Mouse (Mus musculus): ENCODE measurements around the gene AU022252.

AU022252 gene

DNA sequence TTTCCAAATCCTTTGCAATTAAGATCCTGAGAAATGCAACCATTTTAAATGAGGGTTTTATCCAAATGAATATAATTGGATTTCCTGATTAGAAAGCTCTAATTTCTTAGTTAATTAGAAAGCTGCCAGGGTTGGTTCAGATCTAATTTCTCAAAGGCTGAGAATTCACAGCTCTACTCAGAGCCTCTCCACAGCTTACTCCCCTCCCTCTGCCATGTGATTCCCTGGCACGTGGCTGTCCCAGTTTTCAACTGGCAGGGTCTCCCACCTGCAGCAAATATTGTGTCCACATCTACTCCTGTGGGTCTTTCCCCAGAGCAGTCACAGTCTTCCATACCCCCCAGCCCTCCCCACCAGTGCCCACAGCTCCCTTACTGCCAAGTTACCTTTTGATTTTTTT lies 49.0 kb downstream of the AU022252 start:
- DNase-seq = no peak

DNA sequence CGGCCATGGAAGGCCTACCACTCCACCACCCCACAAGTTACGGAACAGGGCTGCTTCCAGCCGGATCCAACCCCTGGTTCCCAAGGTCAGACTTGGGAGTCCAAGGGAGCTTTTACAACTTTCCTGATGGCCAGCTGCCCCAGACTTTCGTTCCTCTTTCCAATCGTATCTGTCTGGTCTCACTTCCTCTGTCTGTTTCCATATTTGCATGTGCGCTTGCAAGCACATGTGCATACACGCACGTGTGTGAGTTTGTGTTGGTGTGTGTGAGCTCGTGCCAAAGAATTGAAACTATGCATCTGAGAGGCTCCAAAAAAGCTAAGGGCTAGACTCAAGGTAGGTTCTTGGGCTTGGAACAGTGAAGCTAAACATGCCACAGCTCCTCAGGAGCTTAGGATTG lies 51.1 kb downstream of the AU022252 start:
- DNase-seq = no peak

DNA sequence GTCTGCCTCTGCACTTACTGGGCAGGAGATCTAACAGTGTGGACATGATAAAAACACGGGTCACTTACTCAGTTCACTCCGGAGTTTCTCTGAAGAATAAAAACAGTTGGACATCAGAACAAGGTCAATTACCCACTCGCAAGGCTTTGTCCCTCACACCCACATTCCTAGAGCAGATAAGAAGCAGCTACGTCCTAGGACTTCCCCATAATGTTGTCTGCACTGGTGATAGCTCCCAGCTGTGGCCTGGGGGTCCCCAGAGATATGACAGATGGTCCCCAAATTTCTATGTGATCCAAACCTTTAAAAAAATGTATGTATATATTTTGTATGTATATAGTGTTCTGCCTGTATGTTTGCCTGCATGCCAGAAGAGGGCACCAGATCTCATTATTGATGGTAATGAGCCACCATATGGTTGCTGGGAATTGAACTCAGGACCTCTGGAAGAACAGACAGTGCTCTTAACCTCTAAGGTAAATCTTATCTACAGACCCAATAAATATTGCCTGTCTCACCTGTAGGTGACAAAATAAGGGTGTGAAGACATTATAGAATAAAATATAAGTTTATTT lies 52.3 kb downstream of the AU022252 start:
- DNase-seq = no peak

DNA sequence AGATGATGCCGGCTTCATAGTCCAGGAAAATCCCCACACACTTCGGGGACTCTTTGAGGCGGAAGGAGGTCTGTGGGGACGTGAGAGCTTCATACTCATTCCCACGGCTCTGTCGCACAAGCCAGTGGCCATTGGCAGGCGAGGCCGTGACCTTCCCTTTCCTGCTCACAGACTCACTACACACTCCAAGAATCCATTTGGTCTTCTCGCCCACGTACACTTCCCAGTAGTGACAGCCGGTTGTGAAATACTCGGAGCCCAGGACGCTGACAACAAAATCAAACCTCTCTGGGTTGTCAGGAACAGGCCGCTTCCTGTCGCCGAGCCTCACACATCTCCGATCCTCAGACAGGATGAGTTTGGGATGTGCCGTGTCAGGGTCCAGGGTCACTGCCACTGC lies 54.2 kb downstream of the AU022252 start:
- no peak for DNase-seq

DNA sequence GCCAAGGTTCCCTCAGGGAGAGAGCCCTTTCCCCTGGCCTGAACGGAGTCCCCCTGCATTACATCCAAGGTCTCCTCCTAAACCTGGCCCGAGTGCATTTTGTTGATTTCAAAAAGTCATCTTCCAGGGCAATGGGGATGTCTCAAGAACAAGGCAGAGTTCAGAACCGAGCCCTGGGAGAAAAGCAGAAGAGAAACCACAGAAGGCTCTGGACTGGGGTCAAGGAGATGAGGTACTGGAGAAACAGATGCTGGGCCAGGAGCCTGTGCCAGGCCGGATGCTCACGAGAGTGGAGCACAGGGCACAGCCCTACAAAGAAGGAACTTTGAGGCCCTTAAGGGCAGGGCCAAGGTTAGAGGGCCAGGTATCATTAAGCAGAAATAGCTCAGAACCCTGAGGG lies 54.8 kb downstream of the AU022252 start:
- no peak for DNase-seq

DNA sequence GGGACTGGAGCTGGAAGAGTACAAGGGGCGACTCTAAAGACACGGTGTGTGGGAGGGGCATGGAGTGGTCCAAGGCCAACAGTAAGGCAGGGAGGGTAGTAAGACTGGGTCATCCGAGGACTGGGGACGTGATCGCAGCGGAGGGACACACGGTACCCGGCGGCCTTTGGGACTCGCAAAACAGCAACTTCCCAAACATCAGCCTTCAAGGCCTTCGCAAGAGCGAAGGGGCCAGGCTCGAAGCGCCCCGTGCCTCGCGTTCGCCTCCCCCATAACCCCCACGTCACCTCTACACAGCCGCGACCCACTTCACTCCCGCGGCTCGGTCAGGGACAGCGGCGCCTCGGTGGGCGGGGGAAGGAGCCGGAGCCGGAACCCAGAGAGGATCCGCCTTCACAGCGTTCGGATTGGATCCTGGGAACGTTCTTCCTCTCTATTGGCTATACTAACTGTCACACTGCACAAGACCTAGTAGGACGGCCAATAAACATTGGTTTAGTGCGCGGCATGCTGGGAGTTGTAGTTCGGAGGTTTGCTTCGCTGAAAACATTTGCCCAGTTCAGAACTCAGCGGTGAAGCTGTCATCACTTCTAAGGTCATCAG lies 58.6 kb downstream of the AU022252 start, which contains the start of gene Zfp691:
Gene Zfp691, minus strand, starts transcription at position 345 of the 603 bp plus-strand sequence.
- DNase-seq = peak; percentile 93 to 95

DNA sequence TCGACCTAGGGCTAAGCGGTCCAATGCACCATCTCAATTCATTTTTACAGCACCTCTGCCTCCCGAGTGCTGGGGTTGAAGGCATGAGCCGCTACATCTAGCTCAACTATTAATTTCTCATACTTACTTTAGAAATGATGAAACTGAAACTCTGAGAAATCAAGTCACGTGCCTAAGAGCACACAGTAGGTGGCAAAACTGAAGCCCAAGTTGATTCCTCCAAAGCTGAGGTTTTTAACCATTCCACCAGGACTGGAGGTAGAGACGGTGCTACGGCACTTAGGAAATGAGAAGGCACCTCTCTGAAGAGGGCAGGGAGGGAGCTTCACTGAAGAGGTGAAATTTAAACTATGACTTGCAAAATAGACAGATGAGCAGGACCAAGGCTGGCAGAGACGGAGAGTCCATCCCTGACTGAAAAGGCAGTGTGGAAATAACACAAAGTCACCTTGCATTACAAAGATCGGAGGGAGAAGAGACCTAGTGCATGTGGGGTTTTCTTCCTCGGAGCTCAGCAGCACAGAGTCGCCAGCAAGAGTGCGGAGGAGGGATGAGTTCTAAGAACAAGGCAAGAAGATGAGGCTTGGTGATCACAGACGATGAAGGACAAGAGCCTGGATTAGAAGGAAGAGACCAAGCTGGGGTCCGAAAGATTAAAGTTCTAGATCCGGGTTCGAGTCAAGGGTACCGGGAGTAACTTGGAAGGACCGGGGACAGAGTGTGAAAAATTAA lies 59.4 kb downstream of the AU022252 start:
- DNase-seq = no peak

DNA sequence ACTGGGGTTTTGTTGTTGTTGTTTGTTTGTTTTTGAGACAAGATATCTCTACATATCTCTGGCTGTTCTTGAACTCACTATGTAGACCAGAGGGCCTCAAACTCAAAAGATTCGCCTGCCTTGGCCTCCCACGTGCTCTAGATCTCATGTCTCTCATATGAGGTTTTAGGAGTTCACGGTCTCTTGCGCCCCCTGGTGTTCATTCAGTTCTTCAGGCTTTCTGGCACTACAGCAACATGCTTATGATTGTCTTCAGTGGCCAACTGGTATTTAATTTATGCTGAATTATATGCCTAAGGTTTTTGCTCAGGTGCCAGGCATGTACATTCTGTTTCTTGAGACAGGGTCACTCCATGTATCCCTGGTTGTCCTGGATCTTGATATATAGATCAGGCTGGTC lies 64.8 kb downstream of the AU022252 start:
- DNase-seq = peak; percentile 72 to 76

DNA sequence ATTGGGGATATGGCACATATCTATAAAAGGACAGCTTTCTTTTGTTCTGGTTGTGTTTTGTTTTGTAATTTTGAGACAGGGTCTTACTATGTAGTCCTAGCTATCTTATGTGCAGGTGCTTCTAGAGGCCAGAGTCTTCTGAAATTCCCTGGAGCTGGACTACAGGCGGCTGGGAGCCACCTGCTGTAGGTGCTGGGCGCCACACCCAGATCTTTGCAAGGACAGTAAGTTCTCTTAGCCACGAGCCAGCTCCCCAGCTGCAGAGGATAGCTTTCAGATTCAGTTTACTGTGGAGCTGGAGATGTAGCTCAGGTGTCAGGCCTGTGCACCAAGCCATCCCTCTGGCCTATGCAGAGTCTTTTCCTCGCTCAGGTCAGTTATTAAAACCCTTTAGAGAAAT lies 65.4 kb downstream of the AU022252 start:
- DNase-seq = no peak

DNA sequence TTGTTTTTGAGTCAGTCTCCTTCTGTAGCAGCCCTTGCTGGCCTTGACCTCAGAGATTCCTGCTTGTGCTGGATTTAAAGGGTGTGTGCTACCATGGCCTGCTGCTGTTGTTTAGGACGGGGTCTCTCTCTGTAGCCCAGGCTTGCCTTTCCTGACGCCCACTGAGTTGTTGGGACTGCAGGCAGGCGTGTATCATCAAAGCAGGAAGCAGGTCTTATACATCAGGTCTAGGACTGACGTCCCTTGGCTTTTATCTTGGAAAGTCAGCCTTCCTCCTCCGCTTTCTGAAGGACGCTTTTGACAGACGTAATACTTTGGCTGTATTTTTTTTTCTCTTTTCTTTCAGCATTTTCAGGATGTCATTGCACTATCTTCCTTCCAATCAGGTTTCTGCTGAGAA lies 66.6 kb downstream of the AU022252 start:
- DNase-seq = no peak

DNA sequence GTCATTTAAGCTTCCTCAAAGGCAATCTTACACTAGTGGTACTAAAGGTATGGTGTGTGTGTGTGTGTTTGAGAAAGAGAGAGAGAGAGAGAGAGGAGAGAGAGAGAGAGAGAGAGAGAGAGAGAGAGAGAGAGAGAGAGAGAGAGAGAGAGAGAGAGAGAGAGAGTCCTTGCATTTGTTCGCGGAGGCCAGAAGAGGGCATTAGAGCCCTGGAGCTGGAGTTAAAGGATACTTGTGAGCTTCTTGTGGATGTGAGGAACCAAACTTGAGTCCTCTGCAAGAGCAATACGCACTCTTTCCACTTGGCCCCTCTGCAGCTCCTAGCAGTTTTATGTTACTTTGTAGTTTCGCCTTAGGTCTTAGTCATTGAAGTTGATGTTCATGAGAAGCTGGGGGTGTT lies 69.5 kb downstream of the AU022252 start:
- DNase-seq = no peak

DNA sequence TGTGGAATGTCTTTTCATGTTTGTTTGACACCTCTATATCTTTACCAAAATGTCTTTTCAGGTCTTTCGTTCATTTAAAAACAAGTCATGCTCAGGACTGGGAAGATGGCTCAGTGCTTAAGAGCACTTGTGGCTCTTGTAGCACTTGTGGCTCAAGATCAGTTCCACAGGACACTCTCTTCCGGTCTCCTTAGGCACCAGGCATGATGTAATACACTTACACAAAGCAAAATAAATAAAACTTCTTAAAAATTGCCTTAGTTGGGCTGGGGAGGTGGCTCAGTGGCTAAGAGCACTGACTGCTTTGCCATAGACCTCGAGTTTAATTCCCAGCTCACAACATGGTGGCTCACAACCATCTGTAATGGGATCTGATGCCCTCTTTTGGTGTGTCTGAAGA lies 71.2 kb downstream of the AU022252 start:
- DNase-seq = no peak

DNA sequence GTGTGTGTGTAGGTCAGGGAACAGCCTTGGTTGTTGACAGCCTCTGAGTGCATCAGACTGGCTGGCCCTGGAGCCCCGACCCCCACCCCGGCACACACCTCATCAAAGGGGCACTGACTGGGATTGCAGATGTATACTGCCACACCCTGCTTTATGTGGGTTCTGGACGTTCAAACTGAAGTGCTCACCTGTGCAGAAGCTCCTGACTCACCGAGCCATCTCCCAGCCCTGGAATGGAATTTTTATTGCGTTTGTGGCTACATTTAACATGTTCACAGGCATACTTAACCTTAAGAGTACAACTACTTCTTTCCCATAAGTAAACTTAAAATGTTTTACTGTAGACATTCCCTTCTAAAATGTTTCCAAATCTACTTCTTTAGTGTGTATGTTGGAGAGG lies 74.6 kb downstream of the AU022252 start:
- no peak for DNase-seq

DNA sequence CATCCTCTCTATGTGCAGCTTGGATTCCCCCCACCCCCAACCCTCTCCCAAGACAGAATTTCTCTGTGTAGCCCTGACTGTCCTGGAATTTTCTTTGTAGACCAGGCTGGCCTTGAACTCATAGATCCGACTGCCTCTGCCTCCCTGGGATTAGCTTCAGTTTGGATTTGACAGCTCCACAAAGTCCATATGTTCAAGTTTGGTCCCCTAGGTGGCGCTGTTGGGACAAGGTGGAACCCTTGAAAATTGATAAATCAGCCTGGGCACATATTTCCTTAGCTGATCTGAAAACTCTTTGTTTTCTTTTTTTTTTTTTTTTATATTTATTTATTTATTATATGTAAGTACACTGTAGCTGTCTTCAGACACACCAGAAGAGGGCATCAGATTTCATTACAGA lies 75.3 kb downstream of the AU022252 start:
- DNase-seq = peak; percentile 35 to 53

Measured in thymus, postnatal 36 days (tissue).